Mouse (Mus musculus) T-helper 2 cell (primary cell): ENCODE results near the gene Gucy2c.
"Not testable (repeated sequence)": the region's sequence is repeated elsewhere in the genome, so short reads cannot be mapped to it uniquely, and the experiment has no call there.

Source experiments
- in situ Hi-C: fragments of 300-600 bp; cut with MboI, MseI; formaldehyde crosslinking; loops from one replicate; pipeline ENCODE4 v1.15.1; 2025; ENCODE audit warnings: high pct_unique_total_duplicates

The Gucy2c gene

GRCm38 (mm10) chr6:136804705-136805408 lies 23.3 kb upstream of the Gucy2c start:
- in situ Hi-C loops = loop anchor here (25.0 kb wide), 1 partner anchor 1893 kb away; the partner anchor contains the start of gene Cdkn1b

DNA sequence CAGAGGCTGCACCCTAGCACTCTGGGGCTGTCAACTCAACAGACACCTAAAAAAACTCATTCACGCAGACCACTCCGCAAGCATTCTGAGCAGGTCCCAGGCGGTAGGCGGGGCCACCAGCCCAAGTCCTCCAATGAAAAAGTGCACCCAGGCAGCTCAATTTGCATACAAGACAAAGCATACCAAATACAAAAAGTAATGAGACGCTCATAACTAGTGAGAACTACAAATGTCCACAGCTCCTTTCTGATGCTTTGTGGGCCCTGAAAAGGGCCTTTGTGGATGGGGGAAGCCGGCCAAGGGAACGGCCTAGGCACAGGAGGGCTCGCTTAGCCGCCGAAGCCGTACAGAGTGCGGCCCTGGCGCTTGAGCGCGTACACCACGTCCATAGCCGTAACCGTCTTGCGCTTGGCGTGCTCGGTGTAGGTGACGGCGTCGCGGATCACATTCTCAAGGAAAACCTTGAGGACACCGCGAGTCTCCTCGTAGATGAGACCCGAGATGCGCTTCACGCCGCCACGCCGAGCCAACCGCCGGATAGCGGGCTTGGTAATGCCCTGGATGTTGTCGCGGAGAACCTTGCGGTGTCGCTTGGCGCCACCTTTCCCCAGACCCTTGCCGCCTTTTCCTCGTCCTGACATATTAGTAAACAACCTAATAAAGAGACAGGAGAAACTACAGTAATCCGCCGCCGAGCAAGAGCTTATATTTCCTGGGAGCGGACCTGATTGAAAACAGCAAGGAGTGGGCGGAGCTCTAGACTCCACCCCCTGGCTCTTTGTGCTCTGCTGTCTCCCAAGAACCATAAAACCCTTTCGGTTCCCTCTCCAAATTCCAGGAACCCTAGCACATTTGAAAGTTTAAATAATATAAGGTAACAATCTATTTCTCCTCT lies 22.4 kb upstream of the Gucy2c start, which contains the start of gene Hist4h4:
Hist4h4 (minus strand) TSS at position 677 of the 895 bp plus-strand sequence.
- in situ Hi-C loops = loop anchor here (25.0 kb wide), 1 partner anchor 1892 kb away; the partner anchor contains the start of gene Cdkn1b

- in situ Hi-C loops = loop anchor here (25.0 kb wide), 1 partner anchor 1891 kb away; the partner anchor contains the start of gene Cdkn1b
These were observed 21.7 kb upstream of the Gucy2c start for GRCm38 (mm10) chr6:136803093-136803738.

GRCm38 (mm10) chr6:136801274-136801673 lies 19.7 kb upstream of the Gucy2c start:
- in situ Hi-C loops = loop anchor here (25.0 kb wide), 1 partner anchor 1889 kb away; the partner anchor contains the start of gene Cdkn1b

DNA sequence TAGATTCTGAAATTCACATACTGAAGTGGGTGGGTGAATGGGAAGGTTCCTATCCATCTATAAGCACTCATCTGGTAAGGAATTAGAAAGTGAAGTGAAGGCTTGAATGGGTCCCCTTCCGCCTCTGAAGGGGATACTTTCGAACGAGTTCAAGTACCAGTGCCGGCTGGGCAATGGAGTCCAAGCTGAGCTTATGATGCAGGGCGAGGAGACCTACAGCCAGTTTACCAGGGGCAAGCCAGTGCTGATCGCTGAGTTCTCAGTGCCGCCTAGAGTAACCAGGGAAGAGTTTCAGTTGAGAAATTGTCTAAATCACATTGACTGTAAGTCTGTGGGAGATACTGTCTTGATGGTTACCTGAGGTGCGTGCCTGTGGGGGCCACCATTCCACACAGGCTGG lies 19.1 kb upstream of the Gucy2c start:
- in situ Hi-C loops = loop anchor here (25.0 kb wide), 1 partner anchor 1888 kb away; the partner anchor contains the start of gene Cdkn1b

- in situ Hi-C loops = not testable (repeated sequence)
These were observed 16.5 kb upstream of the Gucy2c start for GRCm38 (mm10) chr6:136797874-136798693.

DNA sequence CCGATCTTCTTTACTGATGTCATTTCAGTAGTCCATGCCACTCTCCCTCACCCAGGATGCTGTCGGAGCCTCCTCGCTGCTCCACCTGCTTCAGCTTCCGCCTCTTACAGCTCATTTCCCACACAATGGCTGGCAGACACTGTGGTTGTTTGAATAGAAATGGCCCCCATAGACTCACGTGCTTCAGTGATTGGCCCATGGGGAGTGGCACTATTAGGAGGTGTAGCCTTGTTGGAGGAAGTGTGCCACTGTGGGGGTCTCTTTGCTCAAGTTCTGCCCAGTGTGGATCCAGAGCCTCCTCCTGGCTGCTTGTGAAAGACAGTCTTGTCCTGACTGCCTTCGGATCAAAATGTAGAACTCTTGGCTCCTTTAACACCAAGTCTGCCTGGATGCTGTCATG lies 14.3 kb upstream of the Gucy2c start:
- in situ Hi-C loops = no loop called here

GRCm38 (mm10) chr6:136795110-136795509 lies 13.5 kb upstream of the Gucy2c start:
- in situ Hi-C loops = no loop called here

DNA sequence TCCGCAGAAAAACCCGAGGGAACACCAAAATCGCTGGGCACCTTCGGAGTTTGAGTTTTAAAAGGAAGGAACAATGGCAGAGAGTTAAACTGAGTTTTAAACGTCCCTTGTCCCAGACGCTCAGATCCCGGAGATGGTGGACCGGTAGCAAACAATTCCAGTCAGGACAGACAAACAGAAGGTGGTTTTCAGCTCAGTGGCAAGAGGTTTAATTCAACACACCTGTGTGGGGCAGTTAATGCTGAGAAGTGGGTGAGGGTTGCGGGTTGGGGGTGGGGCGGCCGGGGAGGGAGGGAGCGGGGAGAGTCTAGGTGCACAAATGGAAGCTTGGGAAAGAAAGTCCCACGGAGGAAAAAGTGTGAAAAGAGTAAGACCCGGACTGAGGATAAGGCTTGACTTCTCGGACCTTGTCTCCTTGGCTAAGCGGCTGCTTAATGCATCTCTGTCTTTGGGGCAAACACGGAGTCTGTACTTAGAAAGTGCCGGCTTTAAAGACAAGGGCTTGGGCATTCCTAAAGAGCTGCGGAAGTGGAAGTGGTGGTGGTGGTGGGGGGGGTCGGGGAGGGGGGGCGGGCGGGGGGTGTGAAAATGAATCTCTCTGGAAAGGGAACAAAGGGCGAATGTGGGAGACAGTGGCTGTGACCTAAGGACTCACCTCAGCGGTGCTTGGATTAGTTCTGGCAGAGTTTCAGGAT lies 12.4 kb upstream of the Gucy2c start:
- in situ Hi-C loops = no loop called here

GRCm38 (mm10) chr6:136792884-136793758 lies 11.6 kb upstream of the Gucy2c start:
- in situ Hi-C loops = no loop called here

- in situ Hi-C loops = no loop called here
These were observed 7.9 kb upstream of the Gucy2c start for GRCm38 (mm10) chr6:136789391-136789971.

GRCm38 (mm10) chr6:136782761-136783160 lies 1.2 kb upstream of the Gucy2c start:
- in situ Hi-C loops = no loop called here

DNA sequence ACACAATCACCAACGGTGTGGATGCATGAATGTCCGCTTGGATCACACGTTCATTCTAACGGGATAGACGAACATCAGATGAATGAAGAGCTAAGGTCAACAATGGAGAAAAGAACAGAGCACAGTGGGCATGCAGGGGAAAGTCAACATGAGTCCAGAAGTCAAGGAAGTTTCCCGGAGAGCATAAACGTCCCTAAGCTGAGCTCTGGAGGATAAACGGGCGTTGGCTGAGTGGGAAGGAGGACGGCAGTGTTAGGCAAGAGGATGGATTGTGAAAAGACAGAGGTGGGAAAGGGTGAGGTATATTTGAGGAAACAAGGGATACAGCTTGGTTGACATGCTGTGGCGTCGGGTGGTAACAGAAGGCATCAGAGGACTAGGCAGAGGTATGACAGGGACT lies 581 bp upstream of the Gucy2c start:
- in situ Hi-C loops = no loop called here

- in situ Hi-C loops = no loop called here
These were observed 5.2 kb downstream of the Gucy2c start for GRCm38 (mm10) chr6:136776392-136776791.

GRCm38 (mm10) chr6:136769859-136770258 lies 11.7 kb downstream of the Gucy2c start:
- in situ Hi-C loops = loop anchor here (10.0 kb wide), 1 partner anchor 415 kb away; no protein-coding TSS in a partner anchor

GRCm38 (mm10) chr6:136769143-136769542 lies 12.4 kb downstream of the Gucy2c start:
- in situ Hi-C loops = loop anchor here (10.0 kb wide), 1 partner anchor 416 kb away; no protein-coding TSS in a partner anchor

DNA sequence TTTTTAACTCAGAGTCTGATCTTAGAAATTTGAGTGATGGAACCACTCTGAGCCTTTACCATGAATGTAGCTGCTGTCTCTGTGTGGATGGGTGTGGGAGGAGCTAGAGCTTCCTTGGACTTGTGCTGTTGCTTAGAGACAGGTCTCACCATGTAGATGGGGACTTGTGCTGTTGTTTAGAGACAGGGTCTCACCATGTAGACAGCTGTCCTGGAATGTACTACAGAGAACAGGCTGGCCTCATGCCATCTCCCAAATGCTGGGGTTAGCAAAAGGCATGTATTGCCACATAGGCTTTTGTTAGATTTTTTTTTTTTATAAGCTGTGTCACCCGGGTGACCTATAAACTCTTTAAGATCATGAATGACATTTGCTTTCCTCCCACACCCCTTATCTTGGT lies 17.7 kb downstream of the Gucy2c start:
- in situ Hi-C loops = loop anchor here (10.0 kb wide), 1 partner anchor 421 kb away; no protein-coding TSS in a partner anchor

DNA sequence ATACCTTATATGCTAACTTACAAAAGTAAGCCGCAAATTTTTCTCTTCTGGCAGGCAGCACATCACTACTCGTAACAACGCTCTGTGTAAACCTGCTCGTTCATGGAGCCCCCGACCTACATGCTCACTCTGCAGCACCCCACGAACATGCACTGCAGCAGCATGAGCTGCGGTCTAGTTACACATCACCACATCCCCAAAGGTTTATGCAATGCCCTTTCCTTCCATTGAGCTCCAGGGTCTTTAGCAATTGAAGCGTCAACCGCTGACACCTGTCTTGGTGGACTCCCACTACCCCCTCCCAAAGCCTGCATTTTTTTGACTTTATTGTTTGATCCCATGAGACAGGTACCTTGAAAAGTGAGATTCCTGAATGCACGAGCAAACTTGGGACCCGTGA lies 31.0 kb downstream of the Gucy2c start:
- in situ Hi-C loops = no loop called here

DNA sequence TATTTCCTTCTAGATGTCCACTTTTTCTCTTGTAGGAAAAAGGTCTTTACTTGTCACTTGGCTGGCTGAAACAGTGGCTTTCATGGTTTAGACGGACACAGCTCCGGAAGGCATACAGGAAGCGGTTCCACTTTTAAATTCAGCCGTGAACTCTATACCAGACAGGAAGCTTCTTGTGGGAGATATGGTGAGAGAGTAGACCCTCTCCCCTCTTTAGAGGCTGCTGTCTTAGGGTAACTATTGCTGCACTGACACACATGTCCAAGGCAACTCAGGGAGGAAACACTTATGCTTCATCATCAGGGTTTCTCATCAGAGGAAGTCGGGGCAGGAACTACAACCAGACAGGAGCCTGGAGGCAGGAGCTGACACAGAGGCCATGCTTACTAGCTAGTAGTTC lies 36.0 kb downstream of the Gucy2c start:
- in situ Hi-C loops = loop anchor here (25.0 kb wide), 1 partner anchor 308 kb away; no protein-coding TSS in a partner anchor
